Mouse (Mus musculus): ENCODE measurements around the gene Nav1. TPM values are rescaled to one million over a fixed set of nuclear protein-coding genes. Genes with fewer than 3 reads are reported as not detected.

Gene Nav1
- polyA plus RNA-seq, 1 experiment = 31.7 TPM

DNA sequence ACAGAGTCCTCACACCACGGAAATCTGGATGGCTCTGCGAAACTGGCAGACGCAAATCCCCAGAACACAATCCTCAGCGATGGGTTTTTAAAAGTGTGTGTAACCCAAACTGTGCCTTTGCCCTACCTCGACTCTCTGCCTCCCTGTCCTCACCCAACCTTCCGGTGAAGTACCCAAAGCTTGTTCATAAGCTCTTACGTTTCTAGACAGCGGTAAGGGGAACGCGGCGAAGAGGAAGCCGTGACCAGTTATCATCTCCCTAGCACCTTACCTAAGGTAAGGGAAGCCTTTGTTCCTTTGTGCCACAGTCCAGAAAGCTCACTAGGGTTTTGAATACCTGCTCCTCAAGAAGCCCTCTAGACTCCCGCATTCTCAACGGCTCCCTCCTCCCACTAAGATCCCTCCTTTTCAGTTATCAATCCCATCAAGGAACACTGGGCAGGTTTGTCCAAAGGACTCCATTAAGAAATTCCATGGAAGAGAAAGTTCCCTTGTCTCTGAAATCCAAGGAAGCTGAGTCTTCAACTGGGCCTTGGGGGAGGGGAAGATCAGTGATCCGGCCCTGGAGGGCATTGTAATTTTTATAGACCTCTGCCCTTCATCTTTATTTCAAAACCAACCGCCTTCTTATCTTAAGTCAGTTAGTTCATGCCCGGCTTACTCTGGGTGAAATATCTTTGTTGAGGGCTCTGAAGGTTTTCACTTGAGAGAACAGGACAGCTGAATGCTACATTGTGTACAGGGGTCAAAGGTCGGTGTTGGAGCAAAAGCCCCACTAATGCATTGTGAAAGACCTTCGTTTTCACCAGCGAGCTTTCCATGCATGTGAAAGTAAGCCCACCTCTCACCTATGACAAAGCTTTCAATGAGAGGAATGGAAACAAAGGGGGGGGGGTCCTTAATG lies 108.4 kb downstream of the Nav1 start:
- Histone ChIP-seq H3K36me3 (ENCODE audit: control insufficient read depth, insufficient read depth, low read length, poor library complexity, severe bottlenecking) (no peaks in the 10 kb centered on the region), H3K9me3 (replicated peaks; ENCODE audit: control insufficient read depth, insufficient read depth, low read length, poor library complexity, severe bottlenecking) (no peaks in the 10 kb centered on the region), H3K4me3 (ENCODE audit: low read depth, low read length) (no peak overlapping the region), H3K4me1 (ENCODE audit: control insufficient read depth, insufficient read depth, low read length) (peaks cover 5% of the 10 kb centered on the region), H3K27me3 (ENCODE audit: control insufficient read depth, insufficient read depth, low read length, poor library complexity, severe bottlenecking) (no peaks in the 10 kb centered on the region), H3K9ac (ENCODE audit: low read depth, poor library complexity, severe bottlenecking) (no peak overlapping the region), H3K27ac (ENCODE audit: insufficient read depth, low read length) (no peak overlapping the region)
- TF ChIP-seq EP300 (IDR thresholded peaks at IDR 0.05; ENCODE audit: insufficient read depth, low read depth, low read length) (no peak), POLR2A (IDR thresholded peaks at IDR 0.05; ENCODE audit: insufficient read depth, low read length) (no peak), CTCF (IDR thresholded peaks at IDR 0.05; ENCODE audit: low read depth, low read length) (no peak)

DNA sequence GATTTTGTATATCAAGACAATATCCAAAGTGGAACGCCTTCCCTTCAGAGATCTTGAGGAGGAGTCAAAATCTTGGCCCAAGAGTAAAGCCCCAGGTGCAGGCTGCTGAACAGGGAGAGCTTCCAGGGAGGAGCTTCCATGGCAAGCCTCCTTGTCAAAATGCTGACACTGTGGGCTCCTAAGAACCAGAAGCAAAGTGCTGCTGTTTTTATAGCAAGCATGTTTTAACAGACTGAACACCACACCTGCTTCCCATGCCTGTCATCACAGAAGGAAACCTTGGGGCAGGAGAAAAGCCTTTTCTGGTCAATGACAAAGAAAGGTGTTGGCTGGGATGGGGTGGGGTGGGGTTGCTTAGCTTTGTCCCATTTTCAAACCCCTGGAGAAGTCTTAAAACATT lies 112.0 kb downstream of the Nav1 start:
- Histone ChIP-seq H3K9ac (ENCODE audit: low read depth, poor library complexity, severe bottlenecking) (no peak overlapping the region), H3K9me3 (replicated peaks; ENCODE audit: control insufficient read depth, insufficient read depth, low read length, poor library complexity, severe bottlenecking) (no peaks in the 10 kb centered on the region), H3K4me3 (ENCODE audit: low read depth, low read length) (no peak overlapping the region), H3K36me3 (ENCODE audit: control insufficient read depth, insufficient read depth, low read length, poor library complexity, severe bottlenecking) (no peaks in the 10 kb centered on the region), H3K27ac (ENCODE audit: insufficient read depth, low read length) (no peak overlapping the region), H3K4me1 (ENCODE audit: control insufficient read depth, insufficient read depth, low read length) (peaks cover 3% of the 10 kb centered on the region), H3K27me3 (ENCODE audit: control insufficient read depth, insufficient read depth, low read length, poor library complexity, severe bottlenecking) (no peaks in the 10 kb centered on the region)
- no peak for TF ChIP-seq POLR2A (IDR thresholded peaks at IDR 0.05; ENCODE audit: insufficient read depth, low read length)
- TF ChIP-seq EP300 (IDR thresholded peaks at IDR 0.05; ENCODE audit: insufficient read depth, low read depth, low read length) = no peak
- TF ChIP-seq CTCF (IDR thresholded peaks at IDR 0.05; ENCODE audit: low read depth, low read length) = no peak

DNA sequence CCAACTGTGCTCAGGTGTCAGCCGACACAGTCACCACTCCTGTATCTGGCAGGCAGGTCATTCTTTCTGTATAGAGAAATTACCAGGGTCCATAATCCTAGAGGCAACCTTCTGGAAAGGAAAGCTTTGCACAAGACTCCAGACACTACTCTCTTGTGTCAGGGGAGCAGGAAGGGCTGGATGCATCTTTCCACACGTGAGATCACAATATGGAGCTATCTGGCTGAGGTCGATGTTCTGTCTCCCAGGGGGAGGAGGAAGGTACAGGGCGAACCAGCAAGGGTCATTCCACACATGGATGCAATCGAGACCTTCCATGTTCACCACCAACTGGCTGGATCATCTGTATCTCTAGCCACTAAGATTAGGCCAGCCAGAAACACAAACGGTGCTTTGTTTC lies 113.2 kb downstream of the Nav1 start:
- Histone ChIP-seq H3K4me1 (ENCODE audit: control insufficient read depth, insufficient read depth, low read length) (peaks cover 2% of the 10 kb centered on the region), H3K9ac (ENCODE audit: low read depth, poor library complexity, severe bottlenecking) (no peak overlapping the region), H3K4me3 (ENCODE audit: low read depth, low read length) (no peak overlapping the region), H3K27ac (ENCODE audit: insufficient read depth, low read length) (no peak overlapping the region), H3K9me3 (replicated peaks; ENCODE audit: control insufficient read depth, insufficient read depth, low read length, poor library complexity, severe bottlenecking) (no peaks in the 10 kb centered on the region), H3K27me3 (ENCODE audit: control insufficient read depth, insufficient read depth, low read length, poor library complexity, severe bottlenecking) (no peaks in the 10 kb centered on the region), H3K36me3 (ENCODE audit: control insufficient read depth, insufficient read depth, low read length, poor library complexity, severe bottlenecking) (no peaks in the 10 kb centered on the region)
- TF ChIP-seq CTCF (IDR thresholded peaks at IDR 0.05; ENCODE audit: low read depth, low read length) (no peak), EP300 (IDR thresholded peaks at IDR 0.05; ENCODE audit: insufficient read depth, low read depth, low read length) (no peak), POLR2A (IDR thresholded peaks at IDR 0.05; ENCODE audit: insufficient read depth, low read length) (no peak)

DNA sequence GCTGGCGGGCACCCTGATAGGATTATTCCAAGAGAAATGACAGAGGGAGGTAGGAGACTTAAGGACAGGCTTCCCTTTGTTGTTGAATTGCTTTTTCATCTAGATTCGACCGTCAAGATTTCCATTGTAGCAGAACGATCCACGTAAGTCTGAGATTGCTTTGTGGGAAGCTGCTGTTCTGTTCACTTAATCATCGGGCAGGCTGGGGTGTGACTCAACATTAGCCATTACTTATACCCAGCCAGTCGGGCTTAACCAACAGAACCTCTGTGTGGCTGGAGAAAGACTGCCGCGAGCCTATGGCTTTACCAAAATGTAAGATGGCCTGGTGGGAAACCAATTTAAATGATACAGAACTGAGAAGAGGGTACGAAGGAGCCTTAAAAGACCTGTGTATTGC lies 114.7 kb downstream of the Nav1 start:
- no peak overlapping the region for H3K9ac ChIP-seq (ENCODE audit: low read depth, poor library complexity, severe bottlenecking)
- TF ChIP-seq EP300 (IDR thresholded peaks at IDR 0.05; ENCODE audit: insufficient read depth, low read depth, low read length) (no peak), POLR2A (IDR thresholded peaks at IDR 0.05; ENCODE audit: insufficient read depth, low read length) (no peak), CTCF (IDR thresholded peaks at IDR 0.05; ENCODE audit: low read depth, low read length) (no peak)
- H3K4me3 ChIP-seq (ENCODE audit: low read depth, low read length) = no peak overlapping the region
- H3K36me3 ChIP-seq (ENCODE audit: control insufficient read depth, insufficient read depth, low read length, poor library complexity, severe bottlenecking) = no peaks in the 10 kb centered on the region
- no peak overlapping the region for H3K27ac ChIP-seq (ENCODE audit: insufficient read depth, low read length)
- H3K4me1 ChIP-seq (ENCODE audit: control insufficient read depth, insufficient read depth, low read length) = peaks cover 2% of the 10 kb centered on the region
- no peaks in the 10 kb centered on the region for H3K27me3 ChIP-seq (ENCODE audit: control insufficient read depth, insufficient read depth, low read length, poor library complexity, severe bottlenecking)
- no peaks in the 10 kb centered on the region for H3K9me3 ChIP-seq (replicated peaks; ENCODE audit: control insufficient read depth, insufficient read depth, low read length, poor library complexity, severe bottlenecking)

DNA sequence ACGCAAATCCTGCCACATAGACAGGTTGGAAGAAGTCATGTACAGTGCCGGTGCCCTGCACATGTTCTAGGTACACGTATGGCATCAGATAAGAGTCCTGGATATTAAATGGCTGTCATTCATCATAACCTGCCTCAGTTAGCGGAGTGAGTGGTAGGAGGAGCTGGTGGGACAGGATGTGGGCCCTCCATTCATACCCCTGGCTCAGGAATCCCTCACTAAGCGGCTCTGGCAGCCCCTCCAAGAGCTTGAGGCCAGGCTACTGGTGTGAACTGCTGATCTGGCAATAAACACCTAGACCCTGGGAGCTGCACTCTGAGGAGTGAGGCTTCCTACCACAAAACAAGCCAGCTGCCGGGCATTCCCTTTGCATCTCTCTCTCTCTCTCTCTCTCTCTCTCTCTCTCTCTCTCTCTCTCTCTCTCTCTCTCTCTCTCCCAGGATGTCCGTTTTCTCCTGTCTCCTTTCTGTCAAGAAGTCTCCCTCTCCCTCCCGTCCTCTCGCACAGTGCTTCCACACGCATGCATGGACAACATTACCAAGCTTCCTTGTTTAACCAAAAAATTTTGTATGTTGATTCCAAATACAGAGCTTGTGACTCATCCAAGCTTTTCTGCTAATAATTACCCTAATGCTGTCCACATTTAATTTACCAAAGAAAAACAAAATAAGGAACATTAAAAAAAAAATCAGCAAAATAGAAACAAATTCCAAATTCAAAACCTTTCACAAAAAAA lies 116.0 kb downstream of the Nav1 start:
- H3K36me3 ChIP-seq (ENCODE audit: control insufficient read depth, insufficient read depth, low read length, poor library complexity, severe bottlenecking) = no peaks in the 10 kb centered on the region
- TF ChIP-seq CTCF (IDR thresholded peaks at IDR 0.05; ENCODE audit: low read depth, low read length) (no peak), POLR2A (IDR thresholded peaks at IDR 0.05; ENCODE audit: insufficient read depth, low read length) (no peak), EP300 (IDR thresholded peaks at IDR 0.05; ENCODE audit: insufficient read depth, low read depth, low read length) (no peak)
- H3K4me1 ChIP-seq (ENCODE audit: control insufficient read depth, insufficient read depth, low read length) = peaks cover 2% of the 10 kb centered on the region
- no peak overlapping the region for H3K9ac ChIP-seq (ENCODE audit: low read depth, poor library complexity, severe bottlenecking)
- no peaks in the 10 kb centered on the region for H3K27me3 ChIP-seq (ENCODE audit: control insufficient read depth, insufficient read depth, low read length, poor library complexity, severe bottlenecking)
- H3K4me3 ChIP-seq (ENCODE audit: low read depth, low read length) = no peak overlapping the region
- no peaks in the 10 kb centered on the region for H3K9me3 ChIP-seq (replicated peaks; ENCODE audit: control insufficient read depth, insufficient read depth, low read length, poor library complexity, severe bottlenecking)
- H3K27ac ChIP-seq (ENCODE audit: insufficient read depth, low read length) = no peak overlapping the region

DNA sequence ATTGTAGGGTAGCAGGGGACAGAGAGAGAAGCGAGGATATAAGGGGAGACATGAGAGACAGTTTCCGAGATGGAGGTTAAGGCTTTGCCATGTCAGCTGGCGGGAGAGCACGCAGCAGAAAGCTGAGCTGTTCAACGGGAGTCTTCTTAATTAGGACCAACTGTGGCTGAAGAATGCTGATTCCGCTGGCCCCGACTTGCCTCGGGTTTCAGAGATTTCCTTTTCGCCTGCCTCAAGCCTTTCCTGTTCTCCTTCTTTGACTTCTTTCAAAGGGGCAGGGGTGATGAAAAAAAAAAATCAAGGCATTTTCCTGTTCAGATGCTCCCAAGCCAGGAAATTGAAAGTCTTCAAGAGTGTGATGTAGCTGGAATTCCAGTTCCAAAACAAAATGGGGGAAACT lies 118.2 kb downstream of the Nav1 start:
- Histone ChIP-seq H3K9me3 (replicated peaks; ENCODE audit: control insufficient read depth, insufficient read depth, low read length, poor library complexity, severe bottlenecking) (no peaks in the 10 kb centered on the region), H3K4me1 (ENCODE audit: control insufficient read depth, insufficient read depth, low read length) (no peaks in the 10 kb centered on the region), H3K4me3 (ENCODE audit: low read depth, low read length) (no peak overlapping the region), H3K36me3 (ENCODE audit: control insufficient read depth, insufficient read depth, low read length, poor library complexity, severe bottlenecking) (no peaks in the 10 kb centered on the region), H3K9ac (ENCODE audit: low read depth, poor library complexity, severe bottlenecking) (no peak overlapping the region), H3K27ac (ENCODE audit: insufficient read depth, low read length) (no peak overlapping the region), H3K27me3 (ENCODE audit: control insufficient read depth, insufficient read depth, low read length, poor library complexity, severe bottlenecking) (no peaks in the 10 kb centered on the region)
- TF ChIP-seq POLR2A (IDR thresholded peaks at IDR 0.05; ENCODE audit: insufficient read depth, low read length) (no peak), CTCF (IDR thresholded peaks at IDR 0.05; ENCODE audit: low read depth, low read length) (no peak), EP300 (IDR thresholded peaks at IDR 0.05; ENCODE audit: insufficient read depth, low read depth, low read length) (no peak)
